In genomic region chr8:110721606-110722413, GRCm38 (mm10) we compare ENCODE assay signal across 8 mouse cellular contexts. TPM values are rescaled to one million over a fixed set of nuclear protein-coding genes. Genes with fewer than 3 reads are reported as not detected.
A peak's percentile ranks its signal among the peaks of the same experiment; 100 is the strongest.
DNase-seq lines count a peak whose midpoint lies in the region; ATAC-seq and TF ChIP-seq lines count a peak whose summit lies in the region.

No protein-coding gene starts in this region.

- ATAC-seq in forebrain, embryonic 16.5 days: peak; percentile 57
- peak; percentile 62 for ATAC-seq in kidney, embryonic 16.5 days (ENCODE audit: low FRiP score, low TSS enrichment)
- peak; percentile 75 for ATAC-seq in midbrain, embryonic 11.5 days (ENCODE audit: low FRiP score)
- ATAC-seq in erythroid progenitor cell, adult 5-6 weeks (replicated peaks; ENCODE audit: low FRiP score, poor library complexity, severe bottlenecking): no peak

- TF ChIP-seq POLR2A in liver, adult 2 months (IDR thresholded peaks at IDR 0.05; ENCODE audit: extremely low read depth, insufficient read depth, low read length): no peak

- H3K27me3 ChIP-seq in liver, adult 2 months (ENCODE audit: control insufficient read depth, insufficient read depth, low read length): no peaks in the 10 kb centered on the region
- no peaks in the 10 kb centered on the region for H3K27me3 ChIP-seq in forebrain, embryonic 16.5 days (replicated peaks; ENCODE audit: control insufficient read depth, insufficient read depth, low read length)
- no peaks in the 10 kb centered on the region for H3K27me3 ChIP-seq in kidney, embryonic 16.5 days (ENCODE audit: insufficient read depth, low read length)
- H3K27me3 ChIP-seq in midbrain, embryonic 11.5 days (ENCODE audit: control insufficient read depth, insufficient read depth, low read length): no peaks in the 10 kb centered on the region

- WGBS in liver, adult 2 months: 8% methylated on average over 58 of the region's 59 CpGs
- under 1% methylated on average over 36 of the region's 59 CpGs for WGBS in forebrain, embryonic 16.5 days
- WGBS in kidney, embryonic 16.5 days: under 1% methylated on average over 54 of the region's 59 CpGs
- under 1% methylated on average over 46 of the region's 59 CpGs for WGBS in midbrain, embryonic 11.5 days

- TF ChIP-seq CTCF in liver, adult 2 months (IDR thresholded peaks at IDR 0.05; ENCODE audit: low read depth, low read length): no peak

- peak overlapping the region; percentile 79 for H3K9ac ChIP-seq in liver, adult 2 months (ENCODE audit: low read depth, low read length)
- H3K9ac ChIP-seq in forebrain, embryonic 16.5 days (replicated peaks; ENCODE audit: low read depth, low read length): peak overlapping the region; percentile 94
- H3K9ac ChIP-seq in kidney, embryonic 16.5 days (replicated peaks; ENCODE audit: low read length): peak overlapping the region; percentile 95
- H3K9ac ChIP-seq in midbrain, embryonic 11.5 days (ENCODE audit: low read length): peak overlapping the region; percentile 89

- peak overlapping the region; percentile 89 for H3K4me2 ChIP-seq in forebrain, embryonic 16.5 days (ENCODE audit: low read length)
- H3K4me2 ChIP-seq in kidney, embryonic 16.5 days (replicated peaks; ENCODE audit: low read depth, low read length): peak overlapping the region; percentile 64
- H3K4me2 ChIP-seq in midbrain, embryonic 11.5 days: peak overlapping the region; percentile 72

- H3K9me3 ChIP-seq in forebrain, embryonic 16.5 days (ENCODE audit: control insufficient read depth, low read length): no peaks in the 10 kb centered on the region
- no peaks in the 10 kb centered on the region for H3K9me3 ChIP-seq in kidney, embryonic 16.5 days (ENCODE audit: low read length)
- H3K9me3 ChIP-seq in midbrain, embryonic 11.5 days (ENCODE audit: control insufficient read depth, low read length): no peaks in the 10 kb centered on the region

- no peaks in the 10 kb centered on the region; the same call in 1 of the 2 replicates for H3K4me1 ChIP-seq in liver, adult 2 months (ENCODE audit: control insufficient read depth, insufficient read depth, low read length)
- peaks cover 74% of the 10 kb centered on the region for H3K4me1 ChIP-seq in forebrain, embryonic 16.5 days (replicated peaks; ENCODE audit: control insufficient read depth, insufficient read depth, low read length)
- H3K4me1 ChIP-seq in kidney, embryonic 16.5 days (ENCODE audit: insufficient read depth, low read length): peaks cover 86% of the 10 kb centered on the region
- peaks cover 31% of the 10 kb centered on the region for H3K4me1 ChIP-seq in midbrain, embryonic 11.5 days (ENCODE audit: control insufficient read depth, insufficient read depth, low read length)

- H3K36me3 ChIP-seq in liver, adult 2 months (ENCODE audit: control insufficient read depth, insufficient read depth, low read length): no peaks in the 10 kb centered on the region
- no peaks in the 10 kb centered on the region for H3K36me3 ChIP-seq in forebrain, embryonic 16.5 days (ENCODE audit: control insufficient read depth, insufficient read depth)
- 0 out of 2 replicates have a peak, but pooled peaks cover 11% of the 10 kb centered on the region for H3K36me3 ChIP-seq in kidney, embryonic 16.5 days (ENCODE audit: insufficient read depth, low read length)
- no peaks in the 10 kb centered on the region for H3K36me3 ChIP-seq in midbrain, embryonic 11.5 days (ENCODE audit: control insufficient read depth, insufficient read depth, low read length)

- no peak for DNase-seq in liver, adult 2 months (ENCODE audit: extremely low read depth, low read depth, low spot score)
- DNase-seq in liver: no peak
- DNase-seq in adrenal gland, postnatal 25 days: peak; percentile 50
- peak; percentile 95 for DNase-seq in midbrain, embryonic 11.5 days (ENCODE audit: low spot score, missing footprints)
- no peak for DNase-seq in frontal cortex, postnatal 10 days (ENCODE audit: low spot score in 2 of 2)

- no peak overlapping the region for H3K27ac ChIP-seq in liver, adult 2 months (replicated peaks; ENCODE audit: insufficient read depth, low read depth, low read length)
- peak overlapping the region; percentile 88 for H3K27ac ChIP-seq in forebrain, embryonic 16.5 days (ENCODE audit: low read length)
- H3K27ac ChIP-seq in kidney, embryonic 16.5 days (ENCODE audit: low read length): peak overlapping the region; percentile 94
- peak overlapping the region; percentile 69 for H3K27ac ChIP-seq in midbrain, embryonic 11.5 days (ENCODE audit: low read depth, low read length)

- H3K4me3 ChIP-seq in liver, adult 2 months (ENCODE audit: insufficient read depth, low read depth, low read length): peak overlapping the region; percentile 76
- peak overlapping the region; percentile 82 for H3K4me3 ChIP-seq in forebrain, embryonic 16.5 days (replicated peaks; ENCODE audit: low read length)
- peak overlapping the region; percentile 85 for H3K4me3 ChIP-seq in kidney, embryonic 16.5 days (ENCODE audit: low read length)
- peak overlapping the region; percentile 80 for H3K4me3 ChIP-seq in midbrain, embryonic 11.5 days (ENCODE audit: low read depth, low read length)

- H3K79me2 ChIP-seq in liver, adult 2 months (ENCODE audit: control insufficient read depth, insufficient read depth, low read length): no peaks in the 10 kb centered on the region

RNA-seq across cellular contexts. Expression of gene Mtss1l, which starts 0.5 kb away (rescaled TPM):
- total RNA-seq in liver, adult 2 months (2014; rRNA removed): 0.55 and 0.94 TPM in 2 replicates
- polyA plus RNA-seq in liver, adult 2 months (2012; rRNA removed): 2.5 and 3.7 TPM in 2 replicates
- 23.9 and 27.7 TPM in 2 replicates for total RNA-seq in adrenal gland, postnatal 25 days (2021)
- polyA plus RNA-seq in forebrain, embryonic 16.5 days (2015; fragmentation: Nextera tagmentation; extraction: Ambion mirVana): 24.6 and 24.8 TPM in 2 replicates
- polyA plus RNA-seq in kidney, embryonic 16.5 days (2015; fragmentation: Nextera tagmentation; extraction: Ambion mirVana): 9.1 and 9.2 TPM in 2 replicates
- polyA plus RNA-seq in midbrain, embryonic 11.5 days (2014; fragmentation: Nextera tagmentation; extraction: Ambion mirVana): 7.4 and 9.6 TPM in 2 replicates
- total RNA-seq in erythroid progenitor cell, adult 5-6 weeks (2015; ENCODE audit: low replicate concordance): not detected in 2 replicates
- total RNA-seq in erythroid progenitor cell, adult 5-6 weeks (2017; ENCODE audit: low replicate concordance): not detected in 2 replicates

Comparison
In these comparisons a context has a peak if more than half of its experiments do, and no peak if none do; other contexts are left out.
1. DNase-seq: peak in adrenal gland, postnatal 25 days (single experiment) and midbrain, embryonic 11.5 days (single experiment); none in liver, adult 2 months (single experiment), liver (single experiment) and frontal cortex, postnatal 10 days (0 of 2).
2. Peak in every context shown above with its lines, with median percentiles within 50 percentile points of each other: H3K4me3 ChIP-seq, H3K9ac ChIP-seq and H3K4me2 ChIP-seq.